Mouse (Mus musculus): Measurements from ENCODE around the gene Rp2. TPM values are rescaled to one million over a fixed set of nuclear protein-coding genes. Genes with fewer than 3 reads are reported as not detected.
"Not testable (repeated sequence)": the region's sequence is repeated elsewhere in the genome, so short reads cannot be mapped to it uniquely, and the experiment has no call there.

The Rp2 gene
- 10 to 100 TPM; 10.9 to 11.4 TPM for total RNA-seq (2021)

- intact Hi-C loops (cut with DNase I): loop anchor here (5.0 to 10.0 kb wide), 3 partner anchors 63 to 200 kb away; partner anchors contain the start of gene Jade3
- peak; percentile 71 to 73 for DNase-seq
Observed at GRCm38 (mm10) chrX:20364391-20365365, at the start of gene Rp2. TSS of gene Rp2 (plus strand) at chrX:20364481.

GRCm38 (mm10) chrX:20332756-20333155 is 31.5 kb upstream of the Rp2 start:
- intact Hi-C loops (cut with DNase I): loop anchor here (10.0 kb wide), 1 partner anchor 232 kb away; no protein-coding TSS in a partner anchor
- no peak for DNase-seq

- DNase-seq: peak; percentile 34 to 57
- intact Hi-C loops (cut with DNase I): loop anchor here (1.0 to 10.0 kb wide), 3 partner anchors 173 to 314 kb away; no protein-coding TSS in a partner anchor
Observed at GRCm38 (mm10) chrX:20335722-20336121, 28.6 kb upstream of the Rp2 start.

GRCm38 (mm10) chrX:20344980-20345379 is 19.3 kb upstream of the Rp2 start:
- intact Hi-C loops (cut with DNase I): no loop called here
- DNase-seq: no peak

GRCm38 (mm10) chrX:20346355-20346754 is 17.9 kb upstream of the Rp2 start:
- no peak for DNase-seq
- intact Hi-C loops (cut with DNase I): no loop called here

DNA sequence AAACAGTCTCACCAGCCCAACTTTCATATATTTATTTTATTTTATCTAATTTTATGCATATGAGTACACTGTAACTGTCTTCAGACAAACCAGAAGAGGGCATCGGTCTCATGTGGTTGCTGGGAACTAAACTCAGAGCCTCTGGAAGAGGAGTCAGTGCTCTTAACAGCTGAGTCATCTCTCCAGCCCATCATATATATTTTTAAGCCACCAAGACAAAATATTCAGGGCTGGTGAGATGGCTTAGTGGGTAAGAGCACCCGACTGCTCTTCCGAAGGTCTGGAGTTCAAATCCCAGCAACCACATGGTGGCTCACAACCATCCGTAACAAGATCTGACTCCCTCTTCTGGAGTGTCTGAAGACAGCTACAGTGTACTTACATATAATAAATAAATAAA is 14.0 kb upstream of the Rp2 start:
- intact Hi-C loops (cut with DNase I): not testable (repeated sequence)

GRCm38 (mm10) chrX:20355283-20355682 is 9.0 kb upstream of the Rp2 start:
- intact Hi-C loops (cut with DNase I): no loop called here
- DNase-seq: no peak

More for the DNA sequence above, 14.0 kb upstream of the Rp2 start:
- DNase-seq: not testable (repeated sequence)

- intact Hi-C loops (cut with DNase I): no loop called here
- DNase-seq: no peak
Observed at GRCm38 (mm10) chrX:20356309-20356708, 8.0 kb upstream of the Rp2 start.

DNA sequence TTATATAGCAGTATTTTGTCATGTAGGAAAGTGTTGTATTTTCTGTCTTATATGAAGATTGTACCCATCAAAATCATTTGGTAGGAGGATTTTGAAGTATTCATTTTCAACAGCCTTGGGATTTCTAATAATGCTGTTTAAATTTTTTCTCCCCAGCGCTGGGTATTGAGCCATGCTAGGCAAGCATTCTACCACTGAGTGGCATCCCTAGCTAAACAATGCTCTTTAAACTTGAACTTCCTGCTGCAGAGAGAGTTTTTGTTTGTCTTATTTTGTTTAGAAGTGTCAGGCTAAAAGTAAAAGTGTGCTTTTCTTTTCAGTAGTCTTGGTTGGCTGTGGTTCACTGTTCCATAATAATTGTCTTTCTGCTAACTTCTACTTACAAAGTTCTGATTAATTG is 1.8 kb downstream of the Rp2 start:
- DNase-seq: no peak
- intact Hi-C loops (cut with DNase I): loop anchor here (5.0 to 10.0 kb wide), 2 partner anchors 61 to 199 kb away; partner anchors contain the start of gene Jade3

GRCm38 (mm10) chrX:20379347-20380014 is 15.2 kb downstream of the Rp2 start:
- intact Hi-C loops (cut with DNase I): no loop called here
- DNase-seq: no peak

DNA sequence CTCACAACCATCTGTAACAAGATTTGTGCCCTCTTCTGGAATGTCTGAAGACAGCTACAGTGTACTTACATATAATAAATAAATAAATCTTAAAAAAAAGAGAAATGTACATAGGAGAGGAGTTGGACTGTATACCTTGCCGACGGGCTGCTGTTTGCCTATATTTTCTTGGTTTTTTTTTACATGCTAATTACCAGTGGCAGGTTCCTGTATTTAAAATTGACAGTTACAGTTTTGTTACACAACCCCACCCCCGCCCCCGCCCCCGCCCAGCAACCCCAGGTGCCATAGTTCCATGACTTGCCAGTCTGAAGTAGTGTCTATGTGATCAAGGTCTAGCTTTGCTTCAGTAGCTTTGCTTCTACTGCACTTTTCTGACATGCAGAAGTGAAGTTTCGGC is 18.0 kb downstream of the Rp2 start:
- intact Hi-C loops (cut with DNase I): no loop called here
- no peak for DNase-seq

DNA sequence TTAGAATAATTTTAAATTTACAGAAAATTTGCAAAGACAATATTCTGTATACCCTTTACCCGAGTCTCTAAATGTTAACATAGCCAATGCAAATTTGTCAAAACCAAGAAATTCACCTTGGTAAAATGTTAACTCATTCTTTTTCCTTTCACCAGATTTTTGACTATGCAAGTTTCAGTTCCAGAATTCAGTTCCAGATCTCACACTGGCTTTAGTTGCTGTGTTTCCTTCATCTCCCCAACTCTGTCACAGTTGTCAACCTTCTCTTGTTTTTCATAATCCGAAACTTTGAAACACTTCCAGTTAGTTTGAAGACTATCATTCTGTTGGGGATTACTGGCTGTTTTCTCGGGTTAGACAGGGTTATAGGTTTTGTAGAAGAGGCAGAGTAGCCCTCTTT is 22.7 kb downstream of the Rp2 start:
- intact Hi-C loops (cut with DNase I): no loop called here
- no peak for DNase-seq

- DNase-seq: peak in 1 of 2 experiments; percentile 4
- intact Hi-C loops (cut with DNase I): not testable (repeated sequence)
Observed at GRCm38 (mm10) chrX:20391964-20392363, 27.7 kb downstream of the Rp2 start.

GRCm38 (mm10) chrX:20392942-20393341 is 28.7 kb downstream of the Rp2 start:
- intact Hi-C loops (cut with DNase I): no loop called here
- no peak for DNase-seq

GRCm38 (mm10) chrX:20404068-20404467 is 39.8 kb downstream of the Rp2 start:
- no peak for DNase-seq
- intact Hi-C loops (cut with DNase I): no loop called here

- DNase-seq: no peak
- intact Hi-C loops (cut with DNase I): no loop called here
Observed at GRCm38 (mm10) chrX:20406909-20407308, 42.6 kb downstream of the Rp2 start.

DNA sequence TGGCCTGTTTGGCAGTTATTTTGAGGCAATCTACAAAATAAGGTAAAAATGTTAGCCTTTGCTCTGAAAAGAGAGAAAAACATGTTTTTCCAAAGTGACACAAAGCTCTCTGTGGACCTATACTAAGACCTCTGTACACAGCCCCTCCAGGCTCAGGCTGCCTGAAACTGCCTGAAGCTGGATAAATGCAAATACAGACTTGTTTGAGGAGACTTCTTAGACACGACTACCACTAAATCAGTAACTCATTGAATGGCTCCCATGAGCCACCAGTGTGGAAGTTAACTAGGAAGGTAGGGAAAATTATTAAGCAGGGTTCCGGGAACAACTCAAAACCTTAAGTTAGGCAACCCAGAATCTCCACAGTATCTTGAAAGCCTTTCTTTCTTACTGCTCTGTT is 43.4 kb downstream of the Rp2 start:
- DNase-seq: no peak
- intact Hi-C loops (cut with DNase I): no loop called here

DNA sequence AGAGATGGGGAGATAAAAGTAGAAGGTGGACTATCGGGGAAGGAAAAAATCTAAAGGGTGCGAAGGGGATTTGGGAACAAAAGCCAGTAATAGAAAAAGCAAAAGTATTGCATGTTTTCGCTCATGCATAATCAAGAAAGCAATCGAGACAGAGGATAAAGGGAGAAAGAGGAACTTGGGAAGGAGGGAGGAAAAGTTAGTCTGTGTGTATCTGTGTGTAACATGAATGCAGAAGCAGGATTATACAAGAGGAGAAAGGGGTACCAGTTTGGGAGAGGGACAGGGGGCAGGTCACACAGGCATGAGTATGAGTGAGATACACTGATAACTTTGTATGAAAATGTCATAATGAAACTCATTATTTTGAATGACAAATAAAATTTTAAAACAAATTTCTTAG is 47.1 kb downstream of the Rp2 start:
- intact Hi-C loops (cut with DNase I): no loop called here

DNA sequence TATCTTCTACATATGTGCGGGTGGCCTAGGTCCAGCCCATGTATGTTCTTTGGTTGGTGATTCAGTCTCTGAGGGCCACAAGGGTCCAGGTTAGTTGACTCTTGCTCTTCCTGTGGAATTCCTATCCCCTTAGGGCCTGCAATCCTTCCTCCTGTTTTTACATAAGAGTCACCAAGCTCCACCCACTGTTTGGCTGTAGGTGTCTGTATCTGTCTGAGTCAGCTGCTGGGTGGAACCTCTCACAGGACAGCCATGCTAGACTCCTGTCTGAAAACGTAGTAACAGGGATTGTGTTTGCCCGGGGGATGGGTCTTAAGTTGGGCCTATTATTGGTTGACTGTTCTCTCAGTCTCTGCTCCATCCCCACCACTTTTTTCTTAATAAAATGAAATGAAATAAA is 47.9 kb downstream of the Rp2 start:
- no peak for DNase-seq
- intact Hi-C loops (cut with DNase I): no loop called here

More for the DNA sequence above, 47.1 kb downstream of the Rp2 start:
- DNase-seq: no peak

- intact Hi-C loops (cut with DNase I): no loop called here
- DNase-seq: no peak
Observed at GRCm38 (mm10) chrX:20414885-20415622, 50.8 kb downstream of the Rp2 start.

GRCm38 (mm10) chrX:20418461-20418860 is 54.2 kb downstream of the Rp2 start:
- no peak for DNase-seq
- intact Hi-C loops (cut with DNase I): no loop called here

Data from heart, postnatal 36 days (tissue).